Mouse (Mus musculus) neural tube, postnatal 0 days (tissue): ENCODE data around the gene Olfr810. TPM values are rescaled to one million over a fixed set of nuclear protein-coding genes. Genes with fewer than 3 reads are reported as not detected.

Source experiments
- polyA plus RNA-seq: library from polyadenylated mRNA; unstranded; fragments of >200 nt; fragmentation: Nextera tagmentation; extraction: Ambion mirVana; gene quantifications from 2 replicates; pipeline ENCODE4 v1.2.1, GENCODE M21; 2015

Gene Olfr810
- polyA plus RNA-seq, result not detected in 2 replicates

DNA sequence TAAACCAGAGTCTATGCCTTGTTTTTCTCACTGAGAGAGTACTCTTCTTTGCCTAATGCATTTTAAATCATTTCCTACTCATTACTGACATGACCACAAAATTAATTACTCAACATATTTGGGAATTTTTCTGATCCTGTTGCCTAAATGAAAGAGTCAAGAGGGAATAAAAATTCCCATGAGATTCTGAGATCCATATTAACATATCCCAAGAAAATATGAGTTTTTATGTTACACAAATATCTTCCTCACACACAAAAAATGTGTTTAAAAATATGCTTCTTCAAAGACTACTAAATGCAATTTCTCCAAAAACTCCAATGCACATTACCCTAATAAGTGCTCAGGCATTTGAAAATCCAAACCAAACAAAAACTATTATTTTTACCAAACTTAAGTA is at the start of gene Olfr810:
Gene Olfr810, minus strand, starts transcription at position 101 of the 400 bp plus-strand sequence.

GRCm38 (mm10) chr10:129804296-129804695 is 9.6 kb upstream of the Olfr810 start, which contains the start of gene Olfr811:
TSS of gene Olfr811 (minus strand) at chr10:129804396.

GRCm38 (mm10) chr10:129774338-129774737 is 20.4 kb downstream of the Olfr810 start, which contains the start of gene Olfr809:
TSS of gene Olfr809 (plus strand) at chr10:129774638.

DNA sequence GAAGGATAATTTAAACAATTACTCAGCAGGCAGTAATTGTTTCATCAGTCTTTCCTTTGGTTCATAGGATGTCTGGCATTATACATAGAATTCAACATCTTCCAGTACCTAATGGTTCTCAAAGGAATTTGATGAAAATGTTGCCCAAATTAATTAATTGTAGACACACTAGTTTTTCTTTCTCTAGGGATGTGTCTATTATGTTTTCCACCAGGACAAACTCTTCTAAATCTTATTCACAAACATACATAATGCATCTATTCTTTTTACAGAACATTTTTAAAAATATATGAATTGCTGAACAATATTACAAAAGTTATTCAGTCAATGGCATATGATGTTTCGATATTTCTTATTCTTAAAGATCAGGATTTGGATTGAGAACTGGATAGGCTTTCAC is 29.5 kb downstream of the Olfr810 start, which contains the start of gene Olfr808:
Gene Olfr808, plus strand, starts transcription at position 301 of the 400 bp plus-strand sequence.

DNA sequence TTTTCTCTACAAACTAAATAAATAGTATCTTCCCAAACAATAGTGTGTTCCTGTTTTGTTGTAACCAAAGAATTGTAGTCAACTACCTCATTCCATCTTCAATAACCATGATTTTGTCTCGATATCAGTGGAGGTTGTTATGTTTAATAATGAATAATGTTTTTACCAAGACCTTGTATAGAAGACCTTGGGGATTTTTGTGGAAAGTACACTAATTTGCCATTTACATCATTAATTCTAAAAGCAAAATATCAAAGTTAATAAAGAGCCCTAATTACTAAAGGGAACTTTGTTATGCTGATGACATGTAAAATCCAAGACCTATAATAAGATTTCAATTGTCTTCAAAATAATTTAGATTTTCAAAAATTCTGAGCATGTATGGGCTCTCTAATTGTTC is 37.0 kb downstream of the Olfr810 start, which contains the start of gene Olfr807:
Gene Olfr807, minus strand, starts transcription at position 101 of the 400 bp plus-strand sequence.

GRCm38 (mm10) chr10:129741821-129742220 is 52.9 kb downstream of the Olfr810 start, which contains the start of gene Olfr806:
TSS of gene Olfr806 (minus strand) at chr10:129741921.

Other genes starting within 250 kb of the Olfr810 start
- not detected in 2 replicates for gene Olfr794, start 227.3 kb downstream of the Olfr810 start, polyA plus RNA-seq
- gene Olfr796, start 182.3 kb downstream of the Olfr810 start, polyA plus RNA-seq, result not detected in 2 replicates
- gene Olfr798, start 167.0 kb downstream of the Olfr810 start, polyA plus RNA-seq, result not detected in 2 replicates
- not detected in 2 replicates for gene Olfr799, start 157.4 kb downstream of the Olfr810 start, polyA plus RNA-seq
- gene Olfr800, start 137.2 kb downstream of the Olfr810 start, polyA plus RNA-seq, result not detected in 2 replicates
- not detected in 2 replicates for gene Olfr801, start 121.1 kb downstream of the Olfr810 start, polyA plus RNA-seq
- gene Olfr802, start 106.7 kb downstream of the Olfr810 start, polyA plus RNA-seq, result 0.04 and 0.08 TPM in 2 replicates
- gene Olfr803, start 100.6 kb downstream of the Olfr810 start, polyA plus RNA-seq, result not detected in 2 replicates
- not detected in 2 replicates for gene Olfr804, start 91.7 kb downstream of the Olfr810 start, polyA plus RNA-seq
- not detected in 2 replicates for gene Olfr805, start 65.5 kb downstream of the Olfr810 start, polyA plus RNA-seq
- gene Olfr806, start 53.0 kb downstream of the Olfr810 start, polyA plus RNA-seq, result not detected in 2 replicates
- gene Olfr807, start 37.1 kb downstream of the Olfr810 start, polyA plus RNA-seq, result not detected in 2 replicates
- not detected in 2 replicates for gene Olfr808, start 29.4 kb downstream of the Olfr810 start, polyA plus RNA-seq
- not detected in 2 replicates for gene Olfr809, start 20.3 kb downstream of the Olfr810 start, polyA plus RNA-seq
- not detected in 2 replicates for gene Olfr811, start 9.5 kb upstream of the Olfr810 start, polyA plus RNA-seq
- gene Olfr812, start 51.2 kb upstream of the Olfr810 start, polyA plus RNA-seq, result not detected in 2 replicates
- not detected in 2 replicates for gene Olfr813, start 60.5 kb upstream of the Olfr810 start, polyA plus RNA-seq
- not detected in 2 replicates for gene Olfr814, start 84.9 kb upstream of the Olfr810 start, polyA plus RNA-seq
- not detected in 2 replicates for gene Olfr815, start 111.0 kb upstream of the Olfr810 start, polyA plus RNA-seq
- not detected in 2 replicates for gene Olfr816, start 120.7 kb upstream of the Olfr810 start, polyA plus RNA-seq
- not detected in 2 replicates for gene Olfr818, start 154.2 kb upstream of the Olfr810 start, polyA plus RNA-seq
- not detected in 2 replicates for gene Olfr819, start 172.3 kb upstream of the Olfr810 start, polyA plus RNA-seq
- gene Olfr247, start 181.2 kb upstream of the Olfr810 start, polyA plus RNA-seq, result not detected in 2 replicates
- gene Gm10310, start 190.1 kb upstream of the Olfr810 start, polyA plus RNA-seq, result not detected in 2 replicates
- gene Olfr820, start 217.7 kb upstream of the Olfr810 start, polyA plus RNA-seq, result not detected in 2 replicates
- gene Olfr821, start 235.4 kb upstream of the Olfr810 start, polyA plus RNA-seq, result not detected in 2 replicates